Mouse (Mus musculus) heart, postnatal 0 days (tissue): ENCODE data around the gene Pole.

Experiments used
- CTCF ChIP-seq: IDR thresholded peaks from 2 replicates; pipeline ENCODE4 v1.5.1; 2016; ENCODE audit warnings: antibody characterized with exemption, control low read depth, low read depth
- EP300 ChIP-seq: IDR thresholded peaks from 2 replicates; pipeline ENCODE4 v1.6.1; 2016; ENCODE audit warnings: antibody characterized with exemption, low read depth

GRCm38 (mm10) chr5:110330508-110330907 lies 44.4 kb downstream of the Pole start:
- no peak for TF ChIP-seq CTCF
- no peak for TF ChIP-seq EP300
